Mouse (Mus musculus) splenic B cell, adult 2 months (primary cell): Measurements from ENCODE around the gene Mkrn2.
"Not testable (repeated sequence)": the region's sequence is repeated elsewhere in the genome, so short reads cannot be mapped to it uniquely, and the experiment has no call there.

Experiments
- DNase-seq: peaks from one replicate; pipeline ENCODE4 v3.0.0-alpha.2; 2011; ENCODE audit warnings: low read depth, low spot score
- H3K27me3 ChIP-seq: 2 replicates; pipeline ENCODE4 v1.6.1; 2012; ENCODE audit warnings: mild to moderate bottlenecking, low read length, moderate library complexity, mixed read lengths; ENCODE audit not compliant: control insufficient read depth, poor library complexity, insufficient read depth, severe bottlenecking
- H3K36me3 ChIP-seq: 2 replicates; pipeline ENCODE4 v1.6.1; 2012; ENCODE audit warnings: mild to moderate bottlenecking, low read length, moderate library complexity, mixed read lengths; ENCODE audit not compliant: control insufficient read depth, poor library complexity, insufficient read depth, severe bottlenecking

Gene Mkrn2

DNA sequence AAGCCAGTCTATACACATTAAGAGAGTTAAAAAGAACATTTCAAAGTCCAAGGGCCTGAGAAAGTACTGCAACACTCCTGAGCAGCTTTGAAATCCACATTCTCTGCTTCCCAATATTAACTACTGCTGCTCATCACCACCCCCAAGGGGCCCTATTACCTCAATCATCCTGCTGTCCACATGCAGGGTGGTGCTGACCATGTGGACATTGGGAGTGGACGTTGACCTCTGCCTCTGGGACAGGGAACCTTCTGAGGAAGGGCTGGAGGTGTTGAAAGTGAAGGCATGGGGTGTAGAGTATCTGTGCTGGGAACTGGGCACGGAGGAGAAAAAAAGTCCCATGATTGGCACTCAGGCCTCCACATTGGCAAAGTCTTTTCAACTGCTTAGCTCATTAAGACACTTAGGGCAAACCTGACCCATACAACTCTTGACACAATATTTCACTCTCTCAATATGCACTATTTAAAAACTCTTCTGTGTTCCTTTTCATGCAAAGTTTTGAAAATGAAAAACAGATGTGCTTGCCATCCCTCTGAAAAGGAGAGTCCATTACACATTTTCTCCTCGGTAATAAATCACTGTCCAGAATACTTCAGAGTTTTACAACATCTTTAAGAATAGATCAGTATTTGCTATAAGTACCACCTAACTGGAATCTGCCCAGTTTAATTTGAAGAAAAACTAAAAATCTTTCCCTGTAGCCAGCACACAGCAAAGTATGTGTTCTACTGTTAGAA is 29.5 kb downstream of the Mkrn2 start:
- no peak for DNase-seq
- no peaks in the 10 kb centered on the region for H3K27me3 ChIP-seq
- H3K36me3 ChIP-seq = peaks cover 15% of the 10 kb centered on the region

DNA sequence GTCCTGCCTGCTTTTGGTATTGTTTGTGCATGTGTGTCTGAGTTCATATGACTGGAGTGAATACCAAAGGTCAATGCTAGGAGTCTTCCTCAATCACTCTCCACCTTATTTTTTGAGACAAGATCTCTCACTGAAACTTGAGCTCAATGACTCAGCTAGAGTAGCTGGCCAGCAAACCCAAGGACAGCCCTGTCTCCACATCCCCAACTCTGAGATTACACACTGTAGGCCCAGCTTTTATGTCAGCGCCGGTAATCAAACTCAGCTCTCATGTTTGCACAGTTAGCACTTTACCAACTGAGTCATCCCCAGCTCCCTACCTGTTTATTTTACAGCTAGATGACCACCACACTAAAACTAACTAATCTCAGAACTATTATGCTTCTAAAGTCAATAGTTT is 32.3 kb downstream of the Mkrn2 start:
- H3K27me3 ChIP-seq = no peaks in the 10 kb centered on the region
- H3K36me3 ChIP-seq = peaks cover 17% of the 10 kb centered on the region; the same call in 1 of the 2 replicates
- DNase-seq = no peak

DNA sequence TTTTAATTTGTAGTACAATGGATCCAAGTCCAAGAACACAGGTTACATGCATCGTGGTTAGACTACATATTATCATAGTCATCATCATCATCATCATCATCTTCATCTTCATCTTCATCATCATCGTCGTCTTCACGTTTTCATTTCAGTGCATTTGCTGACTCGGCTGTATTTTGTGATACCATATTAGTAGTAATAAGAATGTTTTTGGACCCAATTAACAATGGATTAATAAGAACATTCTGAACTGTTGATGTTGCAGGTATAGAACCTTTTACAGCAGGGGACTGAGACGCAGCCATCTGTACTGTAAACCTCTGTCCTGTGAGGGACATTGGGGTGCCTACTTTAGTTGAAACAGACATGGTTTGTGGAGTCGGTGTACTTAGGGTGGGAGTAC is 36.5 kb downstream of the Mkrn2 start:
- H3K36me3 ChIP-seq = peaks cover 17% of the 10 kb centered on the region; the same call in 1 of the 2 replicates
- H3K27me3 ChIP-seq, DNase-seq: not testable (repeated sequence)

DNA sequence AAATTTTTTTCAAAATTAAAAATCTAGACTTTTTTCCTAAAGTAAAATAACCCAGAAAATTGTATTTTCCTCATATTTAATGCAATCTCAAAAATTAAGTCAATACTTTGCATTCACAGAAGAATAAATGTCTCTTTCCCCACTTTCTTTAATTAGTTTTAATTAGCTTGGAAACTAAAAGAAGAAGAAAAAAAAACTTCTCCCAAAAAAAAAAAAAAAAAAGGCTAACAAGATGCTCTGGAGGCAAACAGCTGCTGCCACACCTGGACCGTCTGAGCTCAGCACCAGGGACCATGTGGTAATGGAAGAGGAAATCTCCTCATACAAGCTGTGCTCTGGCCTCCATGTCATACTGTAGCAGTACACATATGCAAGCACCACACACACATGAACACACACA is 41.6 kb downstream of the Mkrn2 start:
- H3K27me3 ChIP-seq = no peaks in the 10 kb centered on the region
- DNase-seq = no peak
- peaks cover 5% of the 10 kb centered on the region; the same call in 1 of the 2 replicates for H3K36me3 ChIP-seq

DNA sequence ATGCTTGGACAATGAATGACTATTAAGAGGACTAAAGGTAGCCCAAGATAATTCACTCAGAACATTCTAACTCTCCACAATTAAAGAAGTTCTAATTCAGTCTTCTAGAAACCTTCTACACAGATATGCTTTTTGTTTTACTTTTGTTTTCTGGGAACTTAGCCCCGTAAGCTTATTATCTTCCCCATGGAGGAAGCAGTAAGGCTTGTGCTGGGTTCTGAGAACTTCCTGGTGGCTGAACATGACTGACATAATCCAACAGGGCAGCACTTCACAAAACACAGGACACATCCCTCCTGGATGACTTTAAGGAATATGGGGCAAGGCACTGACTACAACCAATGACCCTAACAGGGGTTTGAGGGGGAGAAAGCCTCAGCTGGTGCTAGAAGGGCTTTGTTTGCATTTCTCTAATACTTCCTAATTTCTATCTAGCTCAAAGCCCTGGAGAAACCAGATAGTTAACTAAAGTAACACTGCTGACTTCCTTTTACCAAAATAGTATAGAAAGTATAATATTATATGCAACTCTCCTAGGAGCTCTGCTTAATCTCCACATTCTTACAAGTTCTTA is 48.2 kb downstream of the Mkrn2 start:
- Histone ChIP-seq H3K27me3 (no peaks in the 10 kb centered on the region), H3K36me3 (no peaks in the 10 kb centered on the region)
- DNase-seq = peak; percentile 37

DNA sequence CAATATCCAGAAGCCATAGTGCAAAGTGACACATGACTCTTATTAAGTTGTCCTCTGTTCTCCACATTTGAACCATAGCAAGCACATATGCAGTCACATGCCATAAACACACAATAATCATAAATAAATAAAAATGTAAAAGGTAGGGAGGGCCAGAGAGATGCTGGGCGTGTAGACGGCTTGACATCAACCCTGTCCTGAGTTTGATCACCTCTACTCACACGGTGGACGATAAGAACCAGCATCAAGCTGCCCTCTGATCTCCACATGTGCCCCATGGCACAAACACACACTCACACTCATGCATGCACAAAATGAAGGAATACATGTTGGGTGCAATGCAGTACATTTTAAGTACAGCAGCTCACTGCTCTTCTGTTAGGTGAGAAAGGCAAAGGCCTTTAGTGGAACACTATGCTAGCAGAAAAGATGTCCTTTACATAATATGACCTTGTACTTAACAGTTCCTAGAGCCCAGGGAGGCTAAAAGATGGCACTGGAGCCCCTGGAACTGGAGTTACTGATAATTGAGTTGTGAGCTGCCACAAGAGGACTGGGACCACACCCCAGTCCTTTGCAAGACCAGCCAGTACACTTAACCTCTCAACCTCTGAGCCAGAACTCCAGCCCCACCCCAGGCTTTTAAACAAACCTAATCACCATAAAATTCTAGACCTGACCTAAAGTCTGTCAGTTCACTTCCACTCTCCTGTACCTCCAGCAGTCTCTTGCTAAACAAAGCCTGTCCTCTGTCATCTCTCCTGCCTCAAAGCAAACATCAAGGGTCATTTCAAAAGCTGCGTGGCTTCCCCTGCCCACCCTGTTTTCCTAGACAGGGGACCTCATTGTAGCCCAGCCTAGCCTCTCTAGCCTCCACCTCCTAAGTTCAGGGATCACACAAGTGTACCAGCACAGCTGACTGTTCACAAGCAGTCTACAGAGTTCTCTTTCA is 49.0 kb downstream of the Mkrn2 start:
- Histone ChIP-seq H3K27me3 (no peaks in the 10 kb centered on the region), H3K36me3 (no peaks in the 10 kb centered on the region)
- DNase-seq = no peak

DNA sequence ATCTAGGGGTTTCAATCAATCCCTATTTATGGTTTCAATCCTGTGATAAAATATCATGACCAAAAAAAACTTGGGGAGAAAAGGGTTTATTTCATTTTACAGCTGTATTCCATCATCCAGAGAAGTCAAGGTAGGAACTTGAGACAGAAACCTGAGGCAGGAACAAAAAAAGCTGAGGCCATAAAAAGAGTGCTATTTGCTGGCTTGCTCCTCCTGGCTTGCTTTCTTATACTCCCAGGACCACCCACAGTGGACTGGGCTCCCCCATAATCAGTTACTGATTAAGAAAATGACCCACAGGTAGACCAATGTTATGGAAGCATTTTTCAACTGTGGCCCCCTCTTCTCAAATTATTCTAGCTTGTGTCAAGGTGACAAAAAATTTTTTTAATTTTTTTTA is 50.0 kb downstream of the Mkrn2 start:
- H3K36me3 ChIP-seq = no peaks in the 10 kb centered on the region
- no peak for DNase-seq
- H3K27me3 ChIP-seq = no peaks in the 10 kb centered on the region

DNA sequence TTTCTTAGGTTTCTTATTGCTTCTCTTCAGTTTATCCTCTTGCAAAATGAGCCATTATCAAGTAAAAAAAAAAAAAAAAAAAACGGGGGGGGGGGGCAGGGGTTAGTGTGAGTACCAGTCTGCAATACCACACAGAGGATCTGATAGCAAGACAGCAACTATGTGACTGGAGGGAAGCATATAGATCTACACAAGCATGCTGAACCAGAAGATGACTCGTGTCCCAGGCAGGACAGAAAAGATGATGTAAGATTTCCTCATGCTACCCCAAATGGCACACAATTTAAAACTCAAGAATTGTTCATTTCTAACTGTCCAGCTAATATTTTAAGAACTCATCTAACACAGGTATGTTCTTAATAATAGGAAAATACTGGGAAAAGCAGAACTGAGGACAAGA is 52.2 kb downstream of the Mkrn2 start:
- Histone ChIP-seq H3K36me3 (no peaks in the 10 kb centered on the region), H3K27me3 (no peaks in the 10 kb centered on the region)
- DNase-seq = no peak

DNA sequence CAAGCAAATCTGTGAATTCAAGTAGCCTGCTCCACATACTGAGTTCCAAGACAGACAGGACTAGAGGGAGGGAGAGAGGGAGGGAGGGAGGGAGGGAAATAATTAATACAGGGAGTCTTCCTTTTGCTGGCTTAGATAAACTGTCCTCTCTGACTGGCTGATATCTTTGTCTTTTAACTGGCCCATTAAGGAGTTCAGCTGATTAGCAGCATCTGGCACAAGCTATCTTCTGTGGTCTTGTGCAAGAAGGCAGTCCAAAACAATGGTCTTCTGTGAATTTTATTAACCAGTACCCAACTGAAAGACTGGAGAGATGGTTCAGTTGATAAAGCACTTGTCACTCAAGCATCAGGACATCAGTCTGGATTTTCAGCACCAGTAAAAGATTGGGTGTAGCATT is 57.1 kb downstream of the Mkrn2 start:
- Histone ChIP-seq H3K27me3 (no peaks in the 10 kb centered on the region), H3K36me3 (no peaks in the 10 kb centered on the region)
- no peak for DNase-seq

DNA sequence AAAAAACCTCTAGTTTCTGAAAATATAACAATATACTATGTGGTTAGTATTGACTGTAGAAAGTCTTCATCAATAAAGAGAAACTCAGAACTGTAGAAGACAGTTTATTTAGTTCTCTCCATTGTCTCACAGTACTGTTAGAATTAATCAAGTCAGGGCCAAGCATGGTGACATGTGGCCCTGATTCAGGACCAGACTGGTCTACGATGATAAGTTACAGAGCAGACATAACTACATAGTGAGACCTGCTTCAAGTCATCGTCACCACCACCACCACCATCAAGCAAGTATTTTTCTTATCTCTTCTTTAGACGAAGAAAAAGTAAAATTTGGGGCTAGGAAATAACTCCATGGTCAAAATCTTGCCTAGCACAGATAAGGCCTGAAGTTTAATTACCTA is 62.6 kb downstream of the Mkrn2 start:
- Histone ChIP-seq H3K36me3 (no peaks in the 10 kb centered on the region), H3K27me3 (no peaks in the 10 kb centered on the region)
- no peak for DNase-seq

DNA sequence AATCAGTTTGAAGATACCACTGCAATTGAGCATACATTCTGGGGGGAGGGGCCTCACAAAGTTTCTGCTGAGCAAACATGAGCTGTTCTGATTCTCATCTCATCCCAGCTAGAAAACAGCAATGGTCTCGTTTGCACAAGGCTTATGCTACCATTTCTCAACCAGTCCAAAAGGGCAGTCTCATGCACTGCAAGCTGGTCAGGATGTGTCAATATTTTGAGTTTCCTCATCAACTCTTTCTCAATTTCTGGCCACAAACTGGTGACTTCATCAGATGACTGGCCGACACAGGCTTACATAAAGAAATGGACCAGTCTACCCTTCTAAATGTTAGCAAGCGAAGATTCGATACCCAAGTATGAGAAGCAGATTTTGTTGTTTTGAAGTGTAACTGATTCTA is 64.9 kb downstream of the Mkrn2 start:
- DNase-seq = no peak
- Histone ChIP-seq H3K36me3 (no peaks in the 10 kb centered on the region), H3K27me3 (no peaks in the 10 kb centered on the region)
